Mouse (Mus musculus) kidney, adult 8-10 months (tissue): ENCODE measurements around the gene Vps33a.
"Not testable (repeated sequence)": the region's sequence is repeated elsewhere in the genome, so short reads cannot be mapped to it uniquely, and the experiment has no call there.

Experiments used
- DNase-seq, 2 experiments: peaks; one replicate each; pipeline ENCODE4 v3.0.0; 2022

Gene Vps33a

GRCm38 (mm10) chr5:123523692-123524392 is 49.0 kb downstream of the Vps33a start, which contains the start of gene Diablo:
Diablo (minus strand) TSS chr5:123524176.
- peak; percentile 98 to 99 for DNase-seq

- DNase-seq: no peak
Observed at GRCm38 (mm10) chr5:123522166-123522565, 50.7 kb downstream of the Vps33a start.

DNA sequence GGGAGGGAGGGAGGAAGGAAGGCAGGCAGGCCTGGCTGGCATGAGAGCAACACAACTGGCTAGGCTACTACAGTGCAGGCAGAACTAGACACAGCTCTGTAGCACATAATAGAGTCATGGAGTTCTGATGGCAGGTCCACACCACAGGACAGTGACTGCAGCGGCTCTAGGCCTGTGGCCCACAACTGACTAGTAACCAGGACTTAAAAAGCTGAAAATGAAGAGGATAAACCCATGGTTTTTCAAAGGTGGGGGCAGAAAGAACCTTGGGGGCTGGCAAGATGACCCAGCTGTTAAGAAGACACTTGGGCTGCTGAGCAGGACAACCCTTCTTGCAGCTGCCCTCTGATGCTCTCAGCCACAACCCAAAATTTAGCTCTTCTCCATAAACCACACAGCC is 51.2 kb downstream of the Vps33a start:
- DNase-seq: no peak

DNA sequence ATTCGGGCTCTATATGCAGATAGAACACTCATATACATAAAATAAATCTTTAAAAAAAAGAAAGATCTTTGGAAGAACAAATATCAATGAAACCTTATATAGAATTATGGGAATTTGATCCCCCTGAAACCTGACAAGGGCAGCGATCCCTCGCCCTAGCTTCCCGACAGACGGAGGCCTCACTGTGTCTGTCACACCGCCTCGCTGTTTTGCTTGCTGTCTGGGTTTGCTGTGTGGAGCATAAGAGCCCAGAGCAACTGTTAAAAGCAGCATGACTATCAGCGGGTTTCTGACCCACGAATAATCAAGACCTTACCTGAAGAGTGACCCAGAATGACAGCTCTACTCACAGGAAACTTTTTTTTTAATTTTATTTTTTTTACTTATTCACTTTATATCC is 52.2 kb downstream of the Vps33a start:
- no peak for DNase-seq

DNA sequence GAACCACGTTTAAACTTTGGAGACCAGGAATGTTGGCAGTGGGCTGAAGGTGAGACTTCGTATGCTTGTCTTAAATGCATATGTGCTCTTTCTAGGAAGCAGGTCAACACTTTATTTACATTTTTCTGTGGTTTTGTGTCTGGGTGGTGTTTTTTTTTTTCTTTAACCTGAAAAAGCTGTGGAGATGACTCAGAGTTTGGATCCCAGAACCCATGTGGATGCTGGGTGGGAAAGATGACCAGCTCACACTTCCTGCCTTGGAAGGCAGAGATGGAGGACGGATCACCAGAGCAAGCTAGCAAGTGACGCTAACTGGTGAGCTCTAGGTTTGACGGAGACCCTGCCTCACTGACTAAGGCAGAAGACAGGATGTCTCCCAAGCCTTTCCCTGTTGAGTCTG is 58.0 kb downstream of the Vps33a start:
- DNase-seq: no peak

- DNase-seq: no peak
Observed at GRCm38 (mm10) chr5:123512102-123512501, 60.7 kb downstream of the Vps33a start.

DNA sequence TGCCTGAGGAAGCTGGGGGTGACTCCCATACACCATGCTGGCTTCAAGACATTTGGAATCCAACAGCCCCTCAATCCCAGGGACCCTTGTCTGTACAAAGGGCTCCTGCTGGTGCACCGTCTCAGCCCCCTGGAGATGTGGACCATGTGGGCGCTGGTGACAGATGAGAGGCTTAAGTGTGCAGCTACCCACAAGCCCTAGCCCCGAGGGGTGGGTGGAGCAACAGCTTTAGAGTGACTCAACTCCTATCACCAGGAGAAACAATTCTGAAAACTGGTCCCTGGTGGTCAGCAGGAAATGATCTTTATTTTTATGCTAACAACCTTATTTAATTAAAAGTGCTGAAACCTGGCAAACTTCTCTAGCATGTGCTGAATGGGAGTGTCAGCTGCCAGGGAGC is 61.4 kb downstream of the Vps33a start:
- DNase-seq: not testable (repeated sequence)

DNA sequence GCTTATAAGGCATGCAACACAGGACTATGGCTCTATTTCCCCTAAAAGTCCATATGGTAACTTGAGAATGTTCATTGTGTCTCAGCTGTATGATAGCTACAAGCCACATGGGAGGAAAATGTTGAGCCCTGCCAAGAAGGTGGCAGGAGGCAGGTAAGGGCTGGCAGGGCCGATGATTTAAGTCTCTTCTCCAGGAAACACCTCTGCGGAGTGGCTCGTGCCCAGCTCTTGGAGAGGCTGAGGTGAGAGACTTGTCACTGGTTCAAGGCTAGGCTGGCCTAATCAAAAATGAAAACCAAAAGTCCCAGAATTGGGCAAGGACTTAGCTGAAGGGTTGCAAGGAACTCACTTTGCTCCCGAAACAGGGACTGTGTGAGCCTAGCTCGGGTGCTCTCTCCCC is 62.7 kb downstream of the Vps33a start, which contains the start of gene B3gnt4:
Gene B3gnt4 (plus strand): TSS at position 301 of the 400 bp plus-strand sequence.
- DNase-seq: no peak

DNA sequence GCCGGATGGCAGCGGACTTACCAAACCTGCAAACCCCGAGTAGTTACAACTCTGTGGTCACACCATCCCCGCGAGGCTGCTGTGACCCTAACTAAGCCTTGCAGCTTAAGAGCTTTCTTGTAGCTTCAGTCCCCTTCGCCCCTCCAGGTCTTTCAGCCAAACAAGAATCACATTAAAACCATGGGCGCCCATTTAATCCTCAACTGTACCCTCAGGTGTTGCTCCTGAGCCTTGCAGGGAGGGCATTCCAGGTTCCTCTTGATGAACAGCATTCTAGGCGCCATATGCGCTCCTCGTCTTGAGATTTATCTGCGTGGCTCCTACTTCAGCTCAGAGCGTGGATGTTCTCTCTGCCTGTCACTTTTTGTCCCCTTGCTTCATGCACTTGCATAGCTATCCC is 63.9 kb downstream of the Vps33a start:
- DNase-seq: no peak

- DNase-seq: peak; percentile 51 to 70
Observed at GRCm38 (mm10) chr5:123507936-123508723, 64.7 kb downstream of the Vps33a start.

DNA sequence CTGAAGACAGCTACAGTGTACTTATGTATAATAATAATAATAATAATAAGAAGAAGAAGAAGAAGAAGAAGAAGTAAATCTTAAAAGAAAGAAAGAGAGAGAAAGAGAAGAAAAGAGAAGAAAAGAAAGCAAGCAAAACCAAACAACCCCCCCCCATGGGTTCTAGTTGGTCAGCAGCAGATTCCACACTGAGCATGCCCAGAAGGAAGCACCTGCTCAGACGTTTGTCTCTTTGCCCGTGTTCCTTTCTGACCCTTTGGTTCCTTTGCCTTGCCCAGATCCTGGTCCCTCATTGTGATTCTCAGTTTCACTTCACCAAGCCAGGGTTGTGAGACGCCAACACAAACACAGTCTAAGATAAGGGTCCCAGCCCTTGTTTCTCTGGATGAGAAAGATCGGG is 70.9 kb downstream of the Vps33a start:
- DNase-seq: no peak

- DNase-seq: peak in 1 of 2 experiments; percentile 13
Observed at GRCm38 (mm10) chr5:123499717-123500116, 73.1 kb downstream of the Vps33a start.

DNA sequence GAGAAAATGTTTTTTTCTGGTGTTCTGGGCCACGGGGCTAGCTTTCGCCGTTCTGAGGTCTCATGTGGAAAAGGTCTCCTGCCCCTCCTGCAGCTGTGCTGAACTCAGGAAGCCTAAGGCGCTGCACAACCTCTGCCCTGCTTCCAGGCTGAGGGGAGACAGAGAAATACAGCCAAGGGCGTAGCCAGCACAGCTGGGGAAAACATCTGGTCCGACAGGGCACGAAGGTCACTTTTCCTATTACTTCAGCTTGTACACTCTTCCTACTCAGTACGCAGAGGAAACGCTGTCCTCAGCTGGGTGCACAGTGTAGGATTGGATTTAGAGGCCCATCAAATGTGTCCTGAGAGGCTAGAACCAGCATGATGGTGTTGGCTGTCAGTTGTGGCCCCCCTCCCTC is 82.9 kb downstream of the Vps33a start:
- no peak for DNase-seq

- DNase-seq: no peak
Observed at GRCm38 (mm10) chr5:123489112-123489785, 83.6 kb downstream of the Vps33a start, which contains the start of the genes Lrrc43 and Il31. Lrrc43 (plus strand) TSS chr5:123489305. Il31 (minus strand) TSS chr5:123489489.

- DNase-seq: no peak
Observed at GRCm38 (mm10) chr5:123487659-123488395, 85.0 kb downstream of the Vps33a start.
